Mouse (Mus musculus) ES-Bruce4 (cell line): ENCODE results near the gene Tmem72. TPM values are rescaled to one million over a fixed set of nuclear protein-coding genes. Genes with fewer than 3 reads are reported as not detected.

Experiments
- H3K27ac ChIP-seq: 2 replicates; pipeline ENCODE4 v1.5.1; 2012; ENCODE audit warnings: low read length, inconsistent platforms; ENCODE audit not compliant: insufficient read depth
- H3K27me3 ChIP-seq: 2 replicates; pipeline ENCODE4 v1.6.1; 2012; ENCODE audit warnings: mild to moderate bottlenecking, low read length, inconsistent platforms; ENCODE audit not compliant: control insufficient read depth, poor library complexity, insufficient read depth, severe bottlenecking
- H3K36me3 ChIP-seq: 2 replicates; pipeline ENCODE4 v1.6.1; 2012; ENCODE audit warnings: inconsistent platforms, mild to moderate bottlenecking, low read length, moderate library complexity; ENCODE audit not compliant: control insufficient read depth, poor library complexity, insufficient read depth, severe bottlenecking
- H3K4me1 ChIP-seq: one replicate; pipeline ENCODE4 v1.8.1; 2011; ENCODE audit warnings: low read length; ENCODE audit not compliant: control insufficient read depth, insufficient read depth
- H3K4me3 ChIP-seq: 2 replicates; pipeline ENCODE4 v1.5.1; 2011; ENCODE audit warnings: low read depth, mild to moderate bottlenecking, low read length
- H3K9ac ChIP-seq: 2 replicates; pipeline ENCODE4 v1.6.1; 2012; ENCODE audit warnings: low read depth, mild to moderate bottlenecking, inconsistent platforms; ENCODE audit not compliant: poor library complexity, severe bottlenecking
- H3K9me3 ChIP-seq: replicated peaks from 2 replicates; pipeline ENCODE4 v1.6.1; 2012; ENCODE audit warnings: mild to moderate bottlenecking, low read length, inconsistent platforms; ENCODE audit not compliant: control insufficient read depth, poor library complexity, insufficient read depth, severe bottlenecking
- CTCF ChIP-seq: IDR thresholded peaks from one replicate; pipeline ENCODE4 v1.8.1; 2011; ENCODE audit warnings: low read depth, low read length
- EP300 ChIP-seq: IDR thresholded peaks from 2 replicates; pipeline ENCODE4 v1.6.1; 2011; ENCODE audit warnings: low read depth, low read length; ENCODE audit not compliant: insufficient read depth
- POLR2A ChIP-seq: IDR thresholded peaks from one replicate; pipeline ENCODE4 v1.8.1; 2011; ENCODE audit warnings: low read length; ENCODE audit not compliant: insufficient read depth
- polyA plus RNA-seq: library from polyadenylated mRNA; stranded (reverse); fragments of >200 nt; gene quantifications from 2 replicates; pipeline ENCODE4 v1.2.4, GENCODE M21; 2011; ENCODE audit warnings: low read depth; ENCODE audit not compliant: missing spikeins, insufficient read depth, insufficient read length

The Tmem72 gene
- polyA plus RNA-seq, 1 experiment: 0.07 TPM

DNA sequence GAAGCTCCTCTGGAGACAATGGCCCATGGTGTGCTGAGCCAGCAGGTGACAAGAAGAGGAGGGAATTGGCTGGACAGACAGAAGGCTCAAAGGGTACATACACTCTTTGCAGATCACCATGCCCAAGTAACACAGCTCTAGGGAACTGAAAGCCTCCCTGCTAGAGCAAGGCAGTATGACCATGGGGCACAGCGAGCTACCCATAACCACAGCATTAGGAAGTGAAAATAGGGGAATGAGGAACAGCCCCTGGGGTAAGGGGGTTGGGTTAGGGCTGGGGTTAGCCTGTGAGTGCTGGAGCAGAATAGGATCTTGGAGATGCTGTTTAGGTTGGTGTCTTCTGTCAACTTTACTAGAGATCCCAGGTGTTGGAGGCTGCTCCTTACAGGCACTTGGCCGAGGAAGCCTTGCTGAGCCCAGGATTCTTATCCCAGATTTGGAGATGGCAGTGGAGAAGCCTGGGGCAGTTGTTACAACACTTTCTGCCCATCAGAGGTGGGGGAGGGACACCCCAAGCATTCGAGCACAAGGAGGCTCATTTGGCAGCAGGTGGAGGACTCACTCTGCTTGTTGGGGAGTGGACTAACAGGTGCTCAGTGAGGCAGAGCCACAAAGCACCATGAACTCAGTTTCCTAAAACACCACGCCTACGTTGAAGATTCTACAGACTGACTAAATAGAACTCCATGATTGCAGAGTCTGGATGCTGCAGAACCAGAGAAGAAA lies 37.0 kb downstream of the Tmem72 start:
- TF ChIP-seq CTCF (no peak), EP300 (no peak), POLR2A (no peak)
- H3K9ac ChIP-seq: no peak overlapping the region
- no peaks in the 10 kb centered on the region for H3K27me3 ChIP-seq
- H3K4me3 ChIP-seq: no peak overlapping the region
- H3K36me3 ChIP-seq: no peaks in the 10 kb centered on the region
- H3K4me1 ChIP-seq: no peaks in the 10 kb centered on the region
- H3K27ac ChIP-seq: no peak overlapping the region
- no peaks in the 10 kb centered on the region for H3K9me3 ChIP-seq

DNA sequence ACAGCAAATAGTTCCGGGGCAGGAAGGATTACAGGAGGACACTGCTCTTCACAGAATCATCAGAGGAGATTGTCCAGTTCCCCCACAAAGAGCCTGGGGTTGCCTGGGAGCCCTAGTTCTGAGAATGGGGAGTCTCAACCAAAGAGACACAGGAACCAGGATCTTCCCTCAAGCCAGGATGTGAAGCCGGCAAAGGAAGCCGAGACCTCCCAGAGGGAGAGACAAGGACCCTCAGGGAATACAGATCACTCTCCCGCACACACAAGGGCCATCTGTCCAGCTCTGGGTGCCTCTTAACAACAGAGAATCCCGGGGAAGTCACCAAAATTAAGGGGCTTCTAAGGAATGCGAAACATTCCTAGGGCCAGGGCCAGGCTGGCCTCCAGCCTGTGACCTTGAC lies 39.4 kb downstream of the Tmem72 start:
- no peaks in the 10 kb centered on the region for H3K9me3 ChIP-seq
- TF ChIP-seq POLR2A (no peak), CTCF (no peak), EP300 (no peak)
- no peak overlapping the region for H3K27ac ChIP-seq
- H3K36me3 ChIP-seq: no peaks in the 10 kb centered on the region
- H3K4me3 ChIP-seq: no peak overlapping the region
- no peaks in the 10 kb centered on the region for H3K4me1 ChIP-seq
- H3K9ac ChIP-seq: no peak overlapping the region
- no peaks in the 10 kb centered on the region for H3K27me3 ChIP-seq

DNA sequence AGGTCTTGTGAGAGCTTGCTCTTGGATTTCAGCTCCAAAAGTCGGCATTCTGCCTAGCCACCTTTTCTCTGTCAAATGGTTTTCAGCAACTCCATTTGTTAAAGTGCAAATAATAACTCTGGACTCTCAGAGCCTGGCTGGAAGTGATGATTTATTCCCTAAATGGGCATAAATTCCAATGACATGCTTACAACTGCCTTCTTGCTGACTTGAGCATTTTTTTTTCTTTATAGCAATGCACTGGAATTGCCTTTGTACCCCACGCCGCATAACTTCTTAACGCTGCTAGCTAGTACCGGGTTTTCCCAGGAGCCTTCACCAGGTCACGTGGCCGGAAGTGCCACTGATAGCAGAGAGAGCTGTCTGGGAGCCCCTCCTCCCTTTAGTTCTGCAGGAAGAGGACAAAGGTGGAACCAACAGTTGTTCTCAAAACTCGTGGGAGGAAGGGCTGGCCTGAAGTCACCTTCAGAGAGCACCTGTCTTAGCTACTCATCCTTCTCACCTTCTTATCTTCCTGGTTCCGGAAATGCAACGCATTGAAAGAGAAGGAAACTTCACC lies 40.3 kb downstream of the Tmem72 start:
- no peaks in the 10 kb centered on the region for H3K9me3 ChIP-seq
- no peak overlapping the region for H3K9ac ChIP-seq
- no peak overlapping the region for H3K27ac ChIP-seq
- no peaks in the 10 kb centered on the region for H3K4me1 ChIP-seq
- no peak for TF ChIP-seq CTCF
- TF ChIP-seq POLR2A: no peak
- TF ChIP-seq EP300: no peak
- H3K36me3 ChIP-seq: no peaks in the 10 kb centered on the region
- no peaks in the 10 kb centered on the region for H3K27me3 ChIP-seq
- H3K4me3 ChIP-seq: no peak overlapping the region

DNA sequence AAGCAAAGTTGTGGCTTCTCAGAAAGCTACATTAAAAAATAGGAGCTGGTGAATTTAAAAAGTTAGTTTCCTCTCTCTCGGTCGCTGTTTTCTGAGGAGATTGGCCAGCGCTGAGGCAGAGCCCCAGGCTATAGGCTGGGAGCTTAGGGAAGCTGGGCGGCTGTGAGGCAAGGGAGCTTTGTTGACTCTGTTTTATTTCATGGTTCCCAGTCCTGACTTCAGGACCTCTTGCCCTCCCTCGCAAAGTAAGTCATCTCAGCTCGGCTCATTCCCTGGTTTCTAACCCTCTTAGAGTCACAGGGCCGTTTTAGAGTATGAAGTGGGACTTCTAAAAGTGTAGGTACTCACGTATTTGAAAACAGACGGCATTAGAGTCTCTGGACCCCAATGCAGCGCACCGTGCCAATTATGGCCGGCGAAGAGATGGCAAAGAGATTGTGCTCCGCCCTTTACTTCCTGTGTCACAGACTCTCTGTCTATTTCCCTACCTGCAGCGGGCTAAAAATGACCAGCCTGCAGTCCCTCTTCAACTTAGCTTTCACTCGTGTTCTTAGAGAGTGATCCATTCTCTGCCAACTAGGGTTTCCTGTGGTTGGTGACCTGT lies 42.3 kb downstream of the Tmem72 start:
- H3K9ac ChIP-seq: 0 out of 2 replicates have a peak overlapping the region, but pooled peaks have one; percentile 11
- no peaks in the 10 kb centered on the region for H3K36me3 ChIP-seq
- TF ChIP-seq POLR2A: no peak
- no peak for TF ChIP-seq CTCF
- no peak for TF ChIP-seq EP300
- H3K4me3 ChIP-seq: peak overlapping the region; percentile 65; the same call in 1 of the 2 replicates
- no peaks in the 10 kb centered on the region for H3K4me1 ChIP-seq
- no peak overlapping the region for H3K27ac ChIP-seq
- no peaks in the 10 kb centered on the region for H3K9me3 ChIP-seq
- H3K27me3 ChIP-seq: no peaks in the 10 kb centered on the region

DNA sequence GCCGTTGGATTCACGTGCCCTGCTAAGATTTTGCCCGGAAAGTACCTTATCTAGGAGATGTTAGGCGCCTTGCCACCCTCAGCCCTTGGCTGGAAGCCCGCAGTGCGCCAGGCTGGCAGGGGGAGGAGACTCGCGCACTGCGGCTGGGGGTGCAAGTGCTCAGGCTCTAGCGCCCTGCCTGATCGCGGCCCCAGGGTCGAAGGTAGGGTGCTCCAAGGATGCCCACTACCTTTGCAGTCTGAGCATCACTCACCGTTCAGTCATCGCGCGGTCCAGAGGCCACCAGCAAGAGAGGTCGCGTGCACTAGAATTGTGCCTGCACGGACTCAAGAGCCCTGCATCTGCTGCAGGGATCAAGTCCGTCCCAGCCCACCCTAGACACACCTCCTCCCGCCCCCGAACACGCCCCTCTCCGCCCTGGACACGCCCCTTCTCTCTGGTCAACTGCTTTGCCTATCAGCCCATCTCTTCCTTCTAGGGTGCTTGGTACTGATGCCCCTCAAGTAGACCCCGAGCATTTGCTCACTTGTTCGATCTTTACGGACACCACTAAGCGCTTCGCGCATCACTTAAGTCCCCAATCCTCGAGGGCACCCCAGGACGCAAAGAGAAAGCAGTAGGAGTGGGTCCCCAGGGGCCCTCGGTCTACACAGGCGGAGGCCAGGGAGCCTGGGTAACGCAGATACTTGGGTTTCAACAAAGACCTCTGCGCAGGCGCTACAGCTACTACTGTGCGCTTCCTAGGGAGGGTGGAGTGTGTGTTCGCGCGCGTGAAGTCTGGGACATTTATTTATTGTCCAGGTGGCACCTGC lies 43.0 kb downstream of the Tmem72 start, which contains the start of gene Rassf4:
Rassf4 (minus strand) TSS at position 482 of the 812 bp plus-strand sequence.
- Histone ChIP-seq H3K27me3 (no peaks in the 10 kb centered on the region), H3K9ac (0 out of 2 replicates have a peak within 1 kb of the TSS, but pooled peaks have one; percentile 11), H3K36me3 (no peaks in the 10 kb centered on the region), H3K9me3 (no peaks in the 10 kb centered on the region), H3K4me1 (peaks cover 1% of the 10 kb centered on the region), H3K4me3 (peak within 1 kb of the TSS; percentile 65), H3K27ac (no peak within 1 kb of the TSS)
- TF ChIP-seq EP300: 0 out of 2 replicates have a peak, but pooled peaks have one; percentile 20
- no peak for TF ChIP-seq CTCF
- peak; percentile 35 for TF ChIP-seq POLR2A
